Mouse (Mus musculus) spleen, adult 2 months (tissue): ENCODE measurements around the gene Cnot8.

Experiments used
- CTCF ChIP-seq: fragments of 200-500 bp; IDR thresholded peaks from 2 replicates; pipeline ENCODE4 v1.5.1; 2011; ENCODE audit warnings: mild to moderate bottlenecking, inconsistent platforms; ENCODE audit not compliant: insufficient read depth, insufficient read length, insufficient replicate concordance; ENCODE audit errors: extremely low read depth
- POLR2A ChIP-seq: fragments of 200-500 bp; IDR thresholded peaks from 2 replicates; pipeline ENCODE4 v1.6.1; 2011; ENCODE audit warnings: low read depth, low read length, inconsistent platforms

GRCm38 (mm10) chr11:58132026-58132425 is 28.1 kb downstream of the Cnot8 start:
- TF ChIP-seq POLR2A, result no peak
- no peak for TF ChIP-seq CTCF
